Mouse (Mus musculus) kidney, postnatal 4 days (tissue): ENCODE measurements around the gene Gm21244.
"Not testable (repeated sequence)": the region's sequence is repeated elsewhere in the genome, so short reads cannot be mapped to it uniquely, and the experiment has no call there.

Source experiments
- DNase-seq, 2 experiments: peaks; one replicate each; pipeline ENCODE4 v3.0.0; 2021; ENCODE audit warnings: mixed read lengths in 2 of 2

Gene Gm21244

GRCm38 (mm10) chrY:7169193-7169592, at the start of gene Gm21244:
Gene Gm21244 (minus strand): TSS chrY:7169293.
- not testable (repeated sequence) for DNase-seq
